Mouse (Mus musculus) midbrain, embryonic 16.5 days (tissue): ENCODE data around the gene Usp44. TPM values are rescaled to one million over a fixed set of nuclear protein-coding genes. Genes with fewer than 3 reads are reported as not detected.
"Not testable (repeated sequence)": the region's sequence is repeated elsewhere in the genome, so short reads cannot be mapped to it uniquely, and the experiment has no call there.

Experiments
- ATAC-seq: fragments of 200-750 bp; cut with Nextera tagmentation; 2 replicates; pipeline ENCODE4 v1.8.0; 2017; ENCODE audit warnings: moderate TSS enrichment
- H3K27ac ChIP-seq: fragments of 300-500 bp; sonication (generic); 2 replicates; pipeline ENCODE4 v1.5.1; 2014; ENCODE audit warnings: mild to moderate bottlenecking, low read length, mixed read lengths
- H3K27me3 ChIP-seq: fragments of 300-500 bp; sonication (generic); 2 replicates; pipeline ENCODE4 v1.6.1; 2014; ENCODE audit warnings: low read depth, low read length, mixed read lengths; ENCODE audit not compliant: control insufficient read depth, insufficient read depth
- H3K36me3 ChIP-seq: fragments of 300-500 bp; sonication (generic); 2 replicates; pipeline ENCODE4 v1.6.1; 2014; ENCODE audit warnings: mild to moderate bottlenecking, low read length, moderate library complexity, mixed read lengths; ENCODE audit not compliant: control insufficient read depth, insufficient read depth
- H3K4me1 ChIP-seq: fragments of 300-500 bp; sonication (generic); 2 replicates; pipeline ENCODE4 v1.6.1; 2014; ENCODE audit warnings: mild to moderate bottlenecking, low read length, mixed read lengths; ENCODE audit not compliant: control insufficient read depth, insufficient read depth
- H3K4me2 ChIP-seq: fragments of 300-500 bp; sonication (generic); 2 replicates; pipeline ENCODE4 v1.6.1; 2014; ENCODE audit warnings: mild to moderate bottlenecking, low read length, mixed read lengths
- H3K4me3 ChIP-seq: fragments of 300-500 bp; sonication (generic); 2 replicates; pipeline ENCODE4 v1.5.1; 2014; ENCODE audit warnings: low read depth, mild to moderate bottlenecking, low read length, moderate library complexity, mixed read lengths
- H3K9ac ChIP-seq: fragments of 300-500 bp; sonication (generic); 2 replicates; pipeline ENCODE4 v1.6.1; 2014; ENCODE audit warnings: low read depth, low read length, mixed read lengths
- H3K9me3 ChIP-seq: fragments of 300-500 bp; sonication (generic); replicated peaks from 2 replicates; pipeline ENCODE4 v1.6.1; 2014; ENCODE audit warnings: mild to moderate bottlenecking, low read length, mixed read lengths; ENCODE audit not compliant: control insufficient read depth, poor library complexity, severe bottlenecking
- WGBS: fragments of 180-500 bp; shearing (Covaris S2); extraction: QIAGEN DNeasy Blood & Tissue Kit; methylation state at CpG from one replicate; pipeline ENCODE4 v1.1.7; 2014; 5-methylcytosine and 5-hydroxymethylcytosine counted together
- polyA plus RNA-seq: library from polyadenylated mRNA; unstranded; fragments of >200 nt; fragmentation: Nextera tagmentation; extraction: Ambion mirVana; gene quantifications from 2 replicates; pipeline ENCODE4 v1.2.1, GENCODE M21; 2015

Gene Usp44
- polyA plus RNA-seq, 1 experiment from 2014 or later: 0.14 TPM

GRCm38 (mm10) chr10:93833699-93834393, 2.5 kb downstream of the Usp44 start:
- H3K36me3 ChIP-seq: no peaks in the 10 kb centered on the region
- under 1% methylated on average over 72 of the region's 75 CpGs for WGBS
- H3K9me3 ChIP-seq: no peaks in the 10 kb centered on the region
- H3K9ac ChIP-seq: peak overlapping the region; percentile 61
- peak overlapping the region; percentile 64 for H3K4me3 ChIP-seq
- ATAC-seq: peak; percentile 76
- H3K27me3 ChIP-seq: peaks cover 24% of the 10 kb centered on the region
- H3K4me1 ChIP-seq: peaks cover 12% of the 10 kb centered on the region
- no peak overlapping the region for H3K27ac ChIP-seq
- peak overlapping the region; percentile 94 for H3K4me2 ChIP-seq

- peak overlapping the region; percentile 61 for H3K9ac ChIP-seq
- H3K27ac ChIP-seq: no peak overlapping the region
- 1% methylated on average over 13 of the region's 13 CpGs for WGBS
- peak overlapping the region; percentile 94 for H3K4me2 ChIP-seq
- H3K4me3 ChIP-seq: peak overlapping the region; percentile 64
- ATAC-seq: no peak
- H3K27me3 ChIP-seq: peaks cover 24% of the 10 kb centered on the region
- H3K4me1 ChIP-seq: peaks cover 12% of the 10 kb centered on the region
- no peaks in the 10 kb centered on the region for H3K36me3 ChIP-seq
- H3K9me3 ChIP-seq: no peaks in the 10 kb centered on the region
Measured at GRCm38 (mm10) chr10:93834394-93834745, 3.0 kb downstream of the Usp44 start.

- H3K4me3 ChIP-seq, ATAC-seq, H3K27ac ChIP-seq, H3K9me3 ChIP-seq, H3K9ac ChIP-seq, H3K36me3 ChIP-seq, H3K4me2 ChIP-seq: not testable (repeated sequence)
- Histone ChIP-seq H3K4me1 (peaks cover 12% of the 10 kb centered on the region), H3K27me3 (peaks cover 24% of the 10 kb centered on the region)
- WGBS: 87% methylated on average over 7 of the region's 7 CpGs
Measured at GRCm38 (mm10) chr10:93835115-93835514, 3.8 kb downstream of the Usp44 start.

GRCm38 (mm10) chr10:93846706-93847105, 15.4 kb downstream of the Usp44 start:
- H3K27ac ChIP-seq: no peak overlapping the region
- 95% methylated on average over 13 of the region's 13 CpGs for WGBS
- H3K4me1 ChIP-seq: no peaks in the 10 kb centered on the region
- ATAC-seq: no peak
- H3K4me3 ChIP-seq: no peak overlapping the region
- no peak overlapping the region for H3K4me2 ChIP-seq
- H3K9ac ChIP-seq: no peak overlapping the region
- no peaks in the 10 kb centered on the region for H3K36me3 ChIP-seq
- H3K27me3 ChIP-seq: no peaks in the 10 kb centered on the region
- no peaks in the 10 kb centered on the region; the same call in 1 of the 2 replicates for H3K9me3 ChIP-seq

- Histone ChIP-seq H3K27ac (no peak overlapping the region), H3K36me3 (0 out of 2 replicates have a peak, but pooled peaks cover 2% of the 10 kb centered on the region), H3K4me1 (no peaks in the 10 kb centered on the region), H3K9me3 (no peaks in the 10 kb centered on the region), H3K4me3 (no peak overlapping the region), H3K4me2 (no peak overlapping the region), H3K9ac (no peak overlapping the region), H3K27me3 (no peaks in the 10 kb centered on the region)
- WGBS: 88% methylated on average over 9 of the region's 9 CpGs
- ATAC-seq: no peak
Measured at GRCm38 (mm10) chr10:93855126-93855525, 23.8 kb downstream of the Usp44 start.

- Histone ChIP-seq H3K9ac (no peak overlapping the region), H3K4me1 (no peaks in the 10 kb centered on the region), H3K27me3 (no peaks in the 10 kb centered on the region), H3K36me3 (peaks cover 5% of the 10 kb centered on the region; the same call in 1 of the 2 replicates), H3K9me3 (no peaks in the 10 kb centered on the region), H3K27ac (no peak overlapping the region), H3K4me3 (no peak overlapping the region), H3K4me2 (no peak overlapping the region)
- ATAC-seq: no peak
- 92% methylated on average over 6 of the region's 6 CpGs for WGBS
Measured at GRCm38 (mm10) chr10:93856095-93856494, 24.7 kb downstream of the Usp44 start.

GRCm38 (mm10) chr10:93868401-93868800, 37.0 kb downstream of the Usp44 start:
- Histone ChIP-seq H3K9ac (no peak overlapping the region), H3K4me2 (no peak overlapping the region), H3K27me3 (no peaks in the 10 kb centered on the region), H3K4me3 (no peak overlapping the region), H3K36me3 (peaks cover 30% of the 10 kb centered on the region), H3K27ac (no peak overlapping the region), H3K9me3 (no peaks in the 10 kb centered on the region), H3K4me1 (no peaks in the 10 kb centered on the region)
- WGBS: 96% methylated on average over 7 of the region's 7 CpGs
- ATAC-seq: no peak

GRCm38 (mm10) chr10:93868886-93869285, 37.5 kb downstream of the Usp44 start:
- Histone ChIP-seq H3K36me3 (peaks cover 30% of the 10 kb centered on the region), H3K9ac (no peak overlapping the region), H3K27me3 (no peaks in the 10 kb centered on the region), H3K4me3 (no peak overlapping the region), H3K4me2 (no peak overlapping the region), H3K4me1 (no peaks in the 10 kb centered on the region), H3K9me3 (no peaks in the 10 kb centered on the region), H3K27ac (no peak overlapping the region)
- no peak for ATAC-seq
- 95% methylated on average over 4 of the region's 4 CpGs for WGBS

GRCm38 (mm10) chr10:93876772-93877171, 45.4 kb downstream of the Usp44 start:
- WGBS: 83% methylated on average over 1 of the region's 1 CpGs
- Histone ChIP-seq H3K36me3 (0 out of 2 replicates have a peak, but pooled peaks cover 4% of the 10 kb centered on the region), H3K27me3 (no peaks in the 10 kb centered on the region), H3K9ac (no peak overlapping the region), H3K9me3 (no peaks in the 10 kb centered on the region), H3K4me3 (no peak overlapping the region), H3K27ac (no peak overlapping the region), H3K4me2 (no peak overlapping the region), H3K4me1 (no peaks in the 10 kb centered on the region)
- ATAC-seq: no peak
